Mouse (Mus musculus) urinary bladder, adult 2 months (tissue): Measurements from ENCODE around the gene Pex11g. TPM values are rescaled to one million over a fixed set of nuclear protein-coding genes. Genes with fewer than 3 reads are reported as not detected.

Experiments used
- DNase-seq: peaks from one replicate; pipeline ENCODE4 v3.0.0; 2022; ENCODE audit warnings: low spot score
- polyA plus RNA-seq: library from polyadenylated mRNA; depleted of rRNA; stranded (reverse); fragments of >200 nt; gene quantifications from 2 replicates; pipeline ENCODE4 v1.2.3, GENCODE M21; 2012; rRNA removed

The Pex11g gene
- polyA plus RNA-seq, 1 experiment: 11.1 TPM

DNA sequence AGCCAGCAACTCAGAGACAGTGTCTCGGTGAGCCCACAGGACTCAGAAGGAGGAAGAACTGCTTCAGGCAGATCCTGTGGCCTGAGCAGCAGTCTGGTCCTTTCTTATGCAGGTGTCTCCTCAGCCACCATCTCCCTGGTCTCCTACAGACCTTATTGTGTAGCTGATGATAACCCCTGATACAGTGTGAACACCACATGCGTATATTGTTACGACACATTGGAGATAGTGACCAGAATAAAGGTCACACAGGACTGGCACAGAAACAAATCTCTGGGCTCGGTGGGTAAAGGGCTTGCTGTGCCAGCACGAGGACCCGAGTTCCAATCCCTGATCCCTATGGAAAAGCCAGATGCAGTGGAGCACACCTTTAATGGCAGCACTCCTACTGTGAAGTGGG is 51.8 kb downstream of the Pex11g start:
- no peak for DNase-seq

DNA sequence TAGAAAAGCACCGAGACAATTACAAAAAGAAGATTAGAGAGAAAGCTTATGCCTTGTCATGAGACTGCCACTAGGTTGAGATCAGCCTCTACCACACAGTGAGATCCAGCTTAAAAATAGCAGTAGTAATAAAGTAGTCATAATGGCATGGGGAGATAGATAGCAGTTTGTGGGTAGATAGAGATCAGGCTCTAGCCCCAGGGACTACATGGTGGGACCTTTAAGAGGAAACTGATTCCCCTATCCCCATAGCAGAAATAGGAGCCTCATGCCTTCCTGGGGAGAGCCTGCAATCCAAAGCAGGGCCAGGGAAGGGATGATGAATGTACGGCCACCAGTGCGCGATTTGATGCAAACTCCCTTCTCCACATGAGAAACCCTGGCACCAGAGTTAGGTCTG is 52.2 kb downstream of the Pex11g start:
- no peak for DNase-seq

DNA sequence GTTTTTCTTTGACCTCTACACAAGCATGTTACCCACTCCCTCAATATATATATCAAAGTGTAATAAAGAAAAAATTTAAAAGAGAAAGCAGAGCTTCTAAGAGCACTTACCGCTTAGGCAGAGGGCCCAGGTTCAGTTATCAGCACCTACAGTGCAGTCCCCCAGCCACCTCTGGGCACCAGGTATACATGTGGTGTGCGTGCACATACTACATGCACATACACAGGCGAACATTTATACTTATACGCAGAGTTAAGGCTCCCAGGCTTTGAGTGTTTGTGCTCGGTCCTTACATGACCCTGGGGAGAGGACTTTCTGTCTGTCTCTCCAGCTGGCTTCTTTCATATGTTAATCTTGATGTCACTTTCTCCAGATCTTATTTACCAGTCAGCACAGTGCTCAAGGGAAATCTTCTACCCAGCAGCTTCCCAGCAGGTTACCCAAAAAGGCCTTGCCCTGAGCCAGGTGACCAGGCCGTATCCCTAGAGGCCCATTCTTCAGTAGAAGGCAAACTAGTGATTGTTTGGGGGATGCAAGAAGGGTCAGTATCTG is 52.8 kb downstream of the Pex11g start:
- DNase-seq: no peak

DNA sequence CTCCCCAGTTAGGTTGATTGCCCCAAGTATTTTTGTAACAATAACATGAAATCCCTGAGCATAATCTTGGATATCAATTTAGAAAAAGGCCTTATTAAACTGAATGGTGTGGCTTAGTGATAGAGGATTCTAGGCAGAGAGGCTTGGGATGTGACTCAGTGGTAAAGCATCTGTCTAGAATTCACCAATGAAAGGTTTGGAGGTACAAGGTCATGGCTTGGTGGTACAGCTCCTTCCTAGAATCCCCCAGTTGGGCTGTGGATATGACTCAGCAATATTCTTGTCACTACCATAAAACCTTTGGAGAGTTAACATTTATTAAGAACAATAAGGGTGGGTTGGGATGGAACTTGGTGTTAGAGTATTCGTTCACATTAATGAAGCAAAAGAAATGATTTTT is 54.7 kb downstream of the Pex11g start:
- DNase-seq: no peak

DNA sequence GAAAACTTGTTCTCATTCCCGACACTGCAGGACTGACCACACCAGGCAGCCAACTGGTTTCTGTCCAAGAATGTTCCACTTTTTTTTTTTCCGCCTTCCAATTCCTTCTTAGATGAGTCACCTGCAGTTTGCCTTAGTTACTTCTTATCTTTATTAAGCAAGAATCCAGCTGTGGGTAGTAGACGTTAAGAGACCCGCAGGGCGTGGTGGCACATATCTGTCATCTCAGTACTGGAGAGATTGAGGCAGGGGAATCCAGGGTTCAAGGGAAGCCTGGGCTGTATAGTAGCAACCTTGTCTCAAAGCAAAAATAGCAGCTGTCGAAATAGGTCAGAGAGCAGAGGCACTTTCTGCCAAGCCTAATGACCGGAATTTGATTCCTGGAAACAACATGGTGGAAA is 55.6 kb downstream of the Pex11g start:
- no peak for DNase-seq

DNA sequence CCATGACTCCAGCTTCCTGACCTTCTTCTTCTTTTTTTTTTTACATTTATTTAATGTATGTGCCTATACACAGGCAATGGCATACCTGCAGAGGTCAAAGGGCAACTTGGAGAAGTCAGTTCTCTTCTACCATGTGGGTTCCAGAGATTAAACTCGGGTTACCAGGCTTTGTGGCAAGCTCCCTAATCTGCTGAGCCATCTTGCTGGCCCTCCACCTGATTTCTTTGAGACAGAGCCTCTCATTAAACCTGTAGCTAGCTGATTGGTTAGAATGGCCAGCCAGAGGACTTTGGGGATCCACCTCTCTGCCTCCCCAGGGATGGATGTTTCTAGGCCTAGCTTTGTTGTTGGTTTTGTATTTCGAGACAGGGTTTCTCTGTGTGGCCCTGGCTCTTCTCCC is 56.4 kb downstream of the Pex11g start:
- DNase-seq: no peak

DNA sequence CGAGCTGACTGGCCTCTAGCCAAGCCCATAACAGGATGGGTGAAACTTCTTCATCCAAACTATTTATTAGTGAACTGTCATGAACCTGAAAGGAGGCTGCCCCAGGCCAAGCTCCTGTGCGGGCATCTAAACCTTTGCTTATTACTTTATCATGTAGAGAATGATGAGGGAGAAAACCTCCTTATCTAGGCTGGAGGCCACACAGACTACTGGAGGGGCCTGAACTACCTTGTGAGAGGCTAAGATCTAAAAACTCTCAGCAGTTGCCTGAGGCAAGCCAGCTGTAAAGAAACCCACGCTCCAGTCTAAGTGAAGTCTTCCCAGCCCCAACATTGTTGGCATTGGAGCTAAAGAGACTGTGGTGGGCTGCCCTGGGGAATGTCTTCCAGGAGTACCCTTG is 60.1 kb downstream of the Pex11g start:
- no peak for DNase-seq

Other genes with a start within 250 kb of the Pex11g start
- gene Insr, start 188.1 kb downstream of the Pex11g start, polyA plus RNA-seq: 16.8 and 21.8 TPM in 2 replicates
- gene A430078G23Rik, start 114.3 kb downstream of the Pex11g start, polyA plus RNA-seq: 0.37 and 0.65 TPM in 2 replicates
- gene Arhgef18, start 74.7 kb downstream of the Pex11g start, polyA plus RNA-seq: 34.0 and 36.5 TPM in 2 replicates
- gene Tex45, start 3.2 kb upstream of the Pex11g start, polyA plus RNA-seq: 0.15 and 0.26 TPM in 2 replicates
- 27.5 and 31.0 TPM in 2 replicates for gene Zfp358, start 25.5 kb upstream of the Pex11g start, polyA plus RNA-seq
- gene Mcoln1, start 32.8 kb upstream of the Pex11g start, polyA plus RNA-seq: 104 and 125 TPM in 2 replicates
- gene Pnpla6, start 47.7 kb upstream of the Pex11g start, polyA plus RNA-seq: 50.0 and 54.3 TPM in 2 replicates
- 0.18 and 0.33 TPM in 2 replicates for gene C330021F23Rik, start 100.3 kb upstream of the Pex11g start, polyA plus RNA-seq
- gene Camsap3, start 119.6 kb upstream of the Pex11g start, polyA plus RNA-seq: 13.3 and 16.1 TPM in 2 replicates
- gene Xab2, start 153.6 kb upstream of the Pex11g start, polyA plus RNA-seq: 45.0 and 54.9 TPM in 2 replicates
- gene Pet100, start 153.9 kb upstream of the Pex11g start, polyA plus RNA-seq: 65.2 and 71.8 TPM in 2 replicates
- gene Pcp2, start 157.9 kb upstream of the Pex11g start, polyA plus RNA-seq: not detected in 2 replicates
- gene Stxbp2, start 163.3 kb upstream of the Pex11g start, polyA plus RNA-seq: 135 and 202 TPM in 2 replicates
- gene Retn, start 188.1 kb upstream of the Pex11g start, polyA plus RNA-seq: 53.8 and 69.7 TPM in 2 replicates
- 0.39 and 0.43 TPM in 2 replicates for gene Mcemp1, start 198.1 kb upstream of the Pex11g start, polyA plus RNA-seq
- gene Fcor, start 204.7 kb upstream of the Pex11g start, polyA plus RNA-seq: 4.6 and 9.2 TPM in 2 replicates
- gene Trappc5, start 208.6 kb upstream of the Pex11g start, polyA plus RNA-seq: 26.9 and 29.5 TPM in 2 replicates
- gene Fcer2a, start 226.5 kb upstream of the Pex11g start, polyA plus RNA-seq: 0.12 and 0.13 TPM in 2 replicates